Mouse (Mus musculus) lung, adult 2 months (tissue): ENCODE data around the gene Snapc2.

ENCODE experiments used
- CTCF ChIP-seq: fragments of 200-500 bp; IDR thresholded peaks from 2 replicates; pipeline ENCODE4 v1.5.1; 2011; ENCODE audit warnings: mild to moderate bottlenecking, low read length, control low read depth; ENCODE audit not compliant: insufficient read depth
- POLR2A ChIP-seq: fragments of 200-500 bp; IDR thresholded peaks from 2 replicates; pipeline ENCODE4 v1.6.1; 2011; ENCODE audit warnings: low read depth, mild to moderate bottlenecking, control low read depth, low read length, borderline replicate concordance; ENCODE audit errors: extremely low read depth

DNA sequence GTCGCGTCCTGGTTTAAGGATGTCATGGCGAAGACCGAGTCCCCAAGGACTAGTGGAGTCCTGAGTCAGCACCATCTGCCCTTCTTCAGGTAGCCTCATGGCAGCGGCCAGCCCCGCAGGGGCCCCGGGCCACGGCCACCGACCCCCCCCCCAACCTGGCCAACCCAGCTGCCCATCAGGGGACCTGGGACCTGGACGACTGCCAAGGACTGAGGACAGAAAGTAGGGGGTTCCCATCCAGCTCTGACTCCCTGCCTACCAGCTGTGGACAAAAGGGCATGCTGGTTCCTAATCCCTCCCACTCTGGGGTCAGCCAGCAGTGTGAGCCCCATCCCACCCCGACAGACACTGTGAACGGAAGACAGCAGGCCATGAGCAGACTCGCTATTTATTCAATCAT is 7.1 kb upstream of the Snapc2 start:
- TF ChIP-seq CTCF (no peak), POLR2A (no peak)
